Mouse (Mus musculus) hindbrain, embryonic 12.5 days (tissue): ENCODE measurements at regions not wholly inside any gene's neighbourhood (a gene's known extent, or its start where the extent isn't known, plus 50 kb on each side); places are given as distances from the start of the nearest gene placed in this dataset.

Experiments used
- ATAC-seq: fragments of 200-750 bp; cut with Nextera tagmentation; 2 replicates; pipeline ENCODE4 v1.8.0; 2017; ENCODE audit warnings: moderate TSS enrichment; ENCODE audit not compliant: low FRiP score
- H3K27ac ChIP-seq: fragments of 300-500 bp; sonication (generic); 2 replicates; pipeline ENCODE4 v1.5.1; 2016; ENCODE audit warnings: mild to moderate bottlenecking
- H3K27me3 ChIP-seq: fragments of 300-500 bp; sonication (generic); 2 replicates; pipeline ENCODE4 v1.6.1; 2016; ENCODE audit warnings: mild to moderate bottlenecking
- H3K36me3 ChIP-seq: fragments of 300-500 bp; sonication (generic); 2 replicates; pipeline ENCODE4 v1.6.1; 2016; ENCODE audit warnings: mild to moderate bottlenecking
- H3K4me1 ChIP-seq: fragments of 300-500 bp; sonication (generic); 2 replicates; pipeline ENCODE4 v1.6.1; 2016
- H3K4me2 ChIP-seq: fragments of 300-500 bp; sonication (generic); replicated peaks from 2 replicates; pipeline ENCODE4 v1.6.1; 2016; ENCODE audit warnings: mild to moderate bottlenecking
- H3K4me3 ChIP-seq: fragments of 300-500 bp; sonication (generic); 2 replicates; pipeline ENCODE4 v1.5.1; 2016; ENCODE audit warnings: mild to moderate bottlenecking
- H3K9ac ChIP-seq: fragments of 300-500 bp; sonication (generic); 2 replicates; pipeline ENCODE4 v1.6.1; 2016; ENCODE audit warnings: mild to moderate bottlenecking, moderate library complexity
- H3K9me3 ChIP-seq: fragments of 300-500 bp; sonication (generic); replicated peaks from 2 replicates; pipeline ENCODE4 v1.6.1; 2016; ENCODE audit warnings: mild to moderate bottlenecking
- WGBS: fragments of 180-500 bp; shearing (Covaris S2); methylation state at CpG from one replicate; pipeline ENCODE4 v1.1.7; 2016; 5-methylcytosine and 5-hydroxymethylcytosine counted together

DNA sequence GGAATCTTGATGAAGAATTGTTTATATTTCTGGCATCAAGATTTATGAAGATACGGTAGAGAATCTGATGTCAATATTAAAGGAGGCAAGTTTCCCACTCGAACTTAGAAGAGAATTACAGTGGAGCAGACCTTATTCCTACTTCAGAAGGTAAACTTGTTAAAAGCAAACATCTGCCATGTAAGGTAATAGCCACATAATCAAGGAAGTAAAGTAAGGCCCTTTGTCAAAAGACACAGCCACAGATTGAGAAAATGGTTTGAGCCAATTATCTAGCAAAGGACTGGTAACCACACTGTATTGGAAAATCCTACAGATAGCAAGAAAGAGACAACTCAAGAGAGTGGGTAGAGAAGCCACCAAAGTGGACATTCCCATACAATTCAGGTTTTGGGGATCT lies 111.4 kb upstream of the Gm5148 start:
- no peaks in the 10 kb centered on the region for H3K4me1 ChIP-seq
- no peaks in the 10 kb centered on the region for H3K9me3 ChIP-seq
- no peak overlapping the region for H3K4me2 ChIP-seq
- 96% methylated on average over 2 of the region's 2 CpGs for WGBS
- no peak for ATAC-seq
- no peaks in the 10 kb centered on the region for H3K27me3 ChIP-seq
- H3K9ac ChIP-seq, result no peak overlapping the region
- H3K27ac ChIP-seq, result no peak overlapping the region
- no peaks in the 10 kb centered on the region for H3K36me3 ChIP-seq
- H3K4me3 ChIP-seq, result no peak overlapping the region

GRCm38 (mm10) chr3:37835135-37835534 lies 110.8 kb upstream of the Gm5148 start:
- no peak for ATAC-seq
- no peak overlapping the region for H3K4me2 ChIP-seq
- no peaks in the 10 kb centered on the region for H3K36me3 ChIP-seq
- no peak overlapping the region for H3K9ac ChIP-seq
- WGBS, result 84% methylated on average over 5 of the region's 5 CpGs
- H3K4me1 ChIP-seq, result no peaks in the 10 kb centered on the region
- H3K27me3 ChIP-seq, result no peaks in the 10 kb centered on the region
- H3K27ac ChIP-seq, result no peak overlapping the region
- H3K4me3 ChIP-seq, result no peak overlapping the region
- no peaks in the 10 kb centered on the region for H3K9me3 ChIP-seq

DNA sequence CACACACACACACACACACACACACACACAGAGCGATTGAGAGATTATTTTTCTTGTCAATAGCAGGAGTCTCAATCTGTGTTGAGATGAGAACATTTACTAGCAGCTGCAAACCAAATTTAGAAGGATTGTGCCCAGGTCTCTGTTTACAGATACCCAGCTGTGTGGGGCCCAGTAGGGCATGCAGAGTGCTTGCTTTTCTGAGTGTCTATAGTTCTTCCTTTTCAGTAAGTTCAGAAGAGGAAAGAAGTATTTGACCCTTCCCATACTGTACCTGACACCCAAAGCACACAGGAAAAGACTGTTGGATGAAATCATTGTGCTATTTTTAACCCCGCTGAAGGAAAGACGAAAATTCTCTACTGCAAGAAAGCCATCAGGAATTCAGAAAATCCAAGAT lies 110.3 kb upstream of the Gm5148 start:
- H3K27me3 ChIP-seq, result no peaks in the 10 kb centered on the region
- H3K27ac ChIP-seq, result no peak overlapping the region
- WGBS, result 75% methylated on average over 3 of the region's 3 CpGs
- H3K9ac ChIP-seq, result no peak overlapping the region
- no peaks in the 10 kb centered on the region for H3K36me3 ChIP-seq
- H3K4me2 ChIP-seq, result no peak overlapping the region
- no peak overlapping the region for H3K4me3 ChIP-seq
- H3K4me1 ChIP-seq, result no peaks in the 10 kb centered on the region
- no peak for ATAC-seq
- no peaks in the 10 kb centered on the region for H3K9me3 ChIP-seq

DNA sequence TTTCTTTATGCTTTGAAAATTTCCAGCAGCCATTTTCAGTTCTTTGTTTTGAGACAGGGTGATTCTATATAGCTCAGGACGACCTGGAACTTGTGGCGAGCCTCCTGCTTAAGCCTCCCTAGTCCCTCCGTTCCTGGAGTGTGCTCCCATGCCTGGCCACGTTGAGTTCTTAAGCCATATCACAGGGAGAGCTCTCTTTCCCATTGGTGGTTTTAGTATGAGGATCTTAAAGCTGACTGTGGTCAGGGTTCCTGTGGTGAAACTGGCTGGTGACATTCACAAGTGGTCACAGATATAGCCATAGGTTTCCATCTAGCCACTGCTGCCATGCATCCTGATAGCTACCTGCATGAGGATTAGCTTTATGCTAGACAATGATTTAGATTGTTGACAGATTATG lies 109.1 kb upstream of the Gm5148 start:
- H3K4me3 ChIP-seq, result no peak overlapping the region
- no peak overlapping the region for H3K9ac ChIP-seq
- no peak for ATAC-seq
- no peaks in the 10 kb centered on the region for H3K9me3 ChIP-seq
- H3K27ac ChIP-seq, result no peak overlapping the region
- no peaks in the 10 kb centered on the region for H3K36me3 ChIP-seq
- no peak overlapping the region for H3K4me2 ChIP-seq
- 73% methylated on average over 4 of the region's 4 CpGs for WGBS
- H3K4me1 ChIP-seq, result no peaks in the 10 kb centered on the region
- no peaks in the 10 kb centered on the region for H3K27me3 ChIP-seq

DNA sequence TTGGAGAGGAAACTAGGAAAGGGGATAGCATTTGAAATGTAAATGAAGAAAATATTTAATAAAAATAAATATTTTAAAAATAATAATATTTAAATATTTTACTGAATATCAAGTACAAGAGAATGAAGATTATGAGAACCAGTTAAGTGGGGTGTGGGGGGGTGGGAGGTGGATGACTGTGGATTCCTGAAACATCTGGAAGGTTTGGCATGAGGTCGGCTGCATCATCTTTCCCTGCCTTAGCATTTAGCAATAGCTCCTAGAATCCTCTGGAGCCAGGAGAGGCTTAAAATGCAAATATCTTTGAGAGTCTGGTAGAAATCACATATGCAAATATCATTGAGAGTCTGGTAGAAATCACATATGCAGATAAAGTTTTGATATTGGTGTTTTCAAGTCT lies 103.3 kb upstream of the Gm5148 start:
- H3K36me3 ChIP-seq, result no peaks in the 10 kb centered on the region
- no peak overlapping the region for H3K27ac ChIP-seq
- no peak overlapping the region for H3K9ac ChIP-seq
- H3K4me1 ChIP-seq, result no peaks in the 10 kb centered on the region
- no peak for ATAC-seq
- no peak overlapping the region for H3K4me2 ChIP-seq
- 0 out of 2 replicates have a peak, but pooled peaks cover 2% of the 10 kb centered on the region for H3K9me3 ChIP-seq
- WGBS, result 81% methylated on average over 1 of the region's 1 CpGs
- no peaks in the 10 kb centered on the region for H3K27me3 ChIP-seq
- H3K4me3 ChIP-seq, result no peak overlapping the region

DNA sequence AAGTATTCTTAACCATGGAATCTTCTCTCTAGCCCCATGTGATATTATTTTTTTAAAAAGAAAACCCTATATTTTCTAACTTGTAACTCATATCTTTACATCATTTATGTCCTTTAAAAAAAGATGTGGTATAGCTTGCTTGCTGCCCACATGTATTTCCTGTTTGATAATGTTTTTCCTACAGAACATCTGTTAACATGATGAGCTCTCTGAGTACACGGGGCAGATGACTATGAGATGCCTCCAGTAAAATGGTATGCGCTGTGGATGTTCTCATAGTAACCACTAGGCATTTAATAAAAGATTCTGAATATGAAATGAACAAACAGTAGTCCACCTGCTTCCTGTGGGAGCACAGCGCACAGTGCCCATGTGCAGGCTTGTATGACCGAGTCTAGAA lies 101.3 kb upstream of the Gm5148 start:
- Histone ChIP-seq H3K36me3 (no peaks in the 10 kb centered on the region), H3K27ac (no peak overlapping the region), H3K4me3 (no peak overlapping the region), H3K9me3 (0 out of 2 replicates have a peak, but pooled peaks cover 2% of the 10 kb centered on the region), H3K9ac (no peak overlapping the region), H3K4me1 (no peaks in the 10 kb centered on the region), H3K4me2 (no peak overlapping the region), H3K27me3 (no peaks in the 10 kb centered on the region)
- no peak for ATAC-seq
- WGBS, result 92% methylated on average over 4 of the region's 4 CpGs

DNA sequence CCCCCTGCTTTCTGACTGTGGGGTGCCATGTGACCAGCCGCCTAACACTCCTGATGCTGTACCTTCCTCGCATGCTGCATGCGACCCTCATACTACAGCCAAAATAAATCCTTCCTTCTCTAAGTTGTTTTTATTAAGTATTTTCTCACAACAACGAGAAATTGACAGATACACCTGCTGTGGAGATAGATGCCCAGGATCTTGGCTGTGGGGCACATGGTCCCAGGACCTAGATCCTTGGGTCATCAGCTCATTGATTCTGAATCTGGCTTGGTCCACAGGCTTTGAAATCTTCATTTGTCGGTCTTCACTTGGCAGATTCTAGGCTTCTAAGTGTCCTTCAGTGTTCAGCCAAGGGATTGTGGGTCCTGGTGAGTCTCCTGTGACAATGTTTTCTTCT lies 100.4 kb upstream of the Gm5148 start:
- no peak overlapping the region for H3K4me2 ChIP-seq
- WGBS, result 93% methylated on average over 5 of the region's 5 CpGs
- H3K4me1 ChIP-seq, result peaks cover 4% of the 10 kb centered on the region; the same call in 1 of the 2 replicates
- no peak overlapping the region for H3K9ac ChIP-seq
- H3K4me3 ChIP-seq, result no peak overlapping the region
- no peak overlapping the region for H3K27ac ChIP-seq
- no peaks in the 10 kb centered on the region for H3K27me3 ChIP-seq
- no peaks in the 10 kb centered on the region for H3K36me3 ChIP-seq
- H3K9me3 ChIP-seq, result 0 out of 2 replicates have a peak, but pooled peaks cover 2% of the 10 kb centered on the region
- no peak for ATAC-seq

- Histone ChIP-seq H3K36me3 (no peaks in the 10 kb centered on the region), H3K27ac (no peak overlapping the region), H3K4me3 (no peak overlapping the region), H3K27me3 (no peaks in the 10 kb centered on the region), H3K4me1 (peaks cover 4% of the 10 kb centered on the region; the same call in 1 of the 2 replicates), H3K9ac (no peak overlapping the region), H3K9me3 (0 out of 2 replicates have a peak, but pooled peaks cover 2% of the 10 kb centered on the region), H3K4me2 (no peak overlapping the region)
- no peak for ATAC-seq
- WGBS, result 89% methylated on average over 3 of the region's 3 CpGs
These were observed 95.2 kb upstream of the Gm5148 start for GRCm38 (mm10) chr3:37819503-37819902.

DNA sequence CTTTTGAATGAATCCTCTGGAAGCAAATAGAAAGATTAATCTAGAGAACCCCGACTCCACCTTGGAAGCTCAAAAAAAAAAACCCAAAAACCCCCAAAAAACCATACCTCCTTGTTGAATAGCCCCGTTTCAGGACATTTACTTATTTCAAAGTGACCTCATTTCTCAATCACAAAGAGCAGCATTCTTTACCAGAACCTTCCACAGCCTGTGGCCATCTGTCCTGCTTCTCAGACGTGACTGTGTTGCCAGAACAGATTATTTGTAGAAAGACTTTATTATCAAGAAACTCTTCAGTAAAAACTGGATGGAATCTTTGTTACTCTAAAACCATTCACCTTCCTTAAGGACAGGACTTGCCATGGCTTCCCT lies 93.1 kb upstream of the Gm5148 start:
- Histone ChIP-seq H3K4me3 (no peak overlapping the region), H3K27ac (no peak overlapping the region), H3K9ac (no peak overlapping the region), H3K9me3 (no peaks in the 10 kb centered on the region), H3K4me1 (peaks cover 4% of the 10 kb centered on the region; the same call in 1 of the 2 replicates), H3K27me3 (no peaks in the 10 kb centered on the region), H3K4me2 (no peak overlapping the region), H3K36me3 (no peaks in the 10 kb centered on the region)
- WGBS, result 67% methylated on average over 3 of the region's 3 CpGs
- no peak for ATAC-seq

- Histone ChIP-seq H3K9ac (no peak overlapping the region), H3K4me3 (no peak overlapping the region), H3K36me3 (no peaks in the 10 kb centered on the region), H3K4me2 (no peak overlapping the region), H3K9me3 (no peaks in the 10 kb centered on the region), H3K27ac (no peak overlapping the region), H3K4me1 (peaks cover 4% of the 10 kb centered on the region; the same call in 1 of the 2 replicates), H3K27me3 (no peaks in the 10 kb centered on the region)
- ATAC-seq, result 0 out of 2 replicates have a peak, but pooled peaks have one; percentile 11
- WGBS, result 59% methylated on average over 6 of the region's 6 CpGs
These were observed 92.6 kb upstream of the Gm5148 start for GRCm38 (mm10) chr3:37816781-37817433.

- H3K27ac ChIP-seq, result no peak overlapping the region
- 89% methylated on average over 6 of the region's 6 CpGs for WGBS
- ATAC-seq, result no peak
These were observed 91.5 kb upstream of the Gm5148 start for GRCm38 (mm10) chr3:37815771-37816170.

GRCm38 (mm10) chr3:37812936-37813335 lies 88.6 kb upstream of the Gm5148 start:
- no peak overlapping the region for H3K27ac ChIP-seq
- H3K9ac ChIP-seq, result no peak overlapping the region
- H3K27me3 ChIP-seq, result no peaks in the 10 kb centered on the region
- H3K4me3 ChIP-seq, result no peak overlapping the region
- peaks cover 7% of the 10 kb centered on the region; the same call in 1 of the 2 replicates for H3K9me3 ChIP-seq
- 91% methylated on average over 3 of the region's 3 CpGs for WGBS
- H3K36me3 ChIP-seq, result no peaks in the 10 kb centered on the region
- H3K4me2 ChIP-seq, result no peak overlapping the region
- no peak for ATAC-seq
- H3K4me1 ChIP-seq, result no peaks in the 10 kb centered on the region

More at GRCm38 (mm10) chr3:37815771-37816170, 91.5 kb upstream of the Gm5148 start:
- no peak overlapping the region for H3K4me2 ChIP-seq
- H3K9me3 ChIP-seq, result no peaks in the 10 kb centered on the region
- no peaks in the 10 kb centered on the region for H3K27me3 ChIP-seq
- no peaks in the 10 kb centered on the region for H3K36me3 ChIP-seq
- no peak overlapping the region for H3K9ac ChIP-seq
- H3K4me1 ChIP-seq, result peaks cover 4% of the 10 kb centered on the region; the same call in 1 of the 2 replicates
- no peak overlapping the region for H3K4me3 ChIP-seq

- Histone ChIP-seq H3K27ac (no peak overlapping the region), H3K27me3 (no peaks in the 10 kb centered on the region), H3K36me3 (no peaks in the 10 kb centered on the region), H3K4me1 (no peaks in the 10 kb centered on the region), H3K4me3 (no peak overlapping the region), H3K9me3 (peaks cover 7% of the 10 kb centered on the region; the same call in 1 of the 2 replicates), H3K4me2 (no peak overlapping the region), H3K9ac (no peak overlapping the region)
- WGBS, result 88% methylated on average over 2 of the region's 2 CpGs
- no peak for ATAC-seq
These were observed 87.1 kb upstream of the Gm5148 start for GRCm38 (mm10) chr3:37811429-37811828.
